Mouse (Mus musculus): ENCODE measurements around the gene Ehd3. TPM values are rescaled to one million over a fixed set of nuclear protein-coding genes. Genes with fewer than 3 reads are reported as not detected.

Gene Ehd3
- polyA plus RNA-seq, 1 experiment from 2014 or later, result 16.4 TPM

- no peak for DNase-seq
- no peaks in the 10 kb centered on the region for H3K4me1 ChIP-seq (replicated peaks)
These were observed 49.8 kb downstream of the Ehd3 start for GRCm38 (mm10) chr17:73853717-73854116.

GRCm38 (mm10) chr17:73869008-73869685 lies 65.2 kb downstream of the Ehd3 start:
- Histone ChIP-seq H3K36me3 (no peaks in the 10 kb centered on the region), H3K27ac (no peak overlapping the region), H3K9ac (no peak overlapping the region), H3K9me3 (replicated peaks) (no peaks in the 10 kb centered on the region; the same call in 1 of the 2 replicates), H3K27me3 (no peaks in the 10 kb centered on the region), H3K4me3 (replicated peaks) (no peak overlapping the region), H3K4me1 (replicated peaks) (no peaks in the 10 kb centered on the region), H3K4me2 (no peak overlapping the region)
- WGBS (ENCODE audit: insufficient replicate concordance), result 61% methylated on average over 9 of the region's 9 CpGs
- ATAC-seq (ENCODE audit: low read depth) (no peak), DNase-seq (no peak)

More at GRCm38 (mm10) chr17:73853717-73854116, 49.8 kb downstream of the Ehd3 start:
- ATAC-seq (ENCODE audit: low read depth), result no peak
- Histone ChIP-seq H3K4me2 (no peak overlapping the region), H3K9ac (no peak overlapping the region), H3K36me3 (no peaks in the 10 kb centered on the region), H3K27me3 (no peaks in the 10 kb centered on the region), H3K9me3 (replicated peaks) (0 out of 2 replicates have a peak, but pooled peaks cover 3% of the 10 kb centered on the region), H3K27ac (no peak overlapping the region), H3K4me3 (replicated peaks) (no peak overlapping the region)
- WGBS (ENCODE audit: insufficient replicate concordance), result 55% methylated on average over 4 of the region's 4 CpGs

- no peaks in the 10 kb centered on the region; the same call in 1 of the 2 replicates for H3K9me3 ChIP-seq (replicated peaks)
- H3K4me1 ChIP-seq (replicated peaks), result no peaks in the 10 kb centered on the region
- no peak overlapping the region for H3K4me2 ChIP-seq
- H3K4me3 ChIP-seq (replicated peaks), result no peak overlapping the region
- no peak overlapping the region for H3K27ac ChIP-seq
- 65% methylated on average over 14 of the region's 14 CpGs for WGBS (ENCODE audit: insufficient replicate concordance)
- no peaks in the 10 kb centered on the region for H3K27me3 ChIP-seq
- no peak overlapping the region for H3K9ac ChIP-seq
- ATAC-seq (ENCODE audit: low read depth) (no peak), DNase-seq (no peak)
- no peaks in the 10 kb centered on the region for H3K36me3 ChIP-seq
These were observed 67.1 kb downstream of the Ehd3 start for GRCm38 (mm10) chr17:73870956-73871605.

GRCm38 (mm10) chr17:73875268-73875667 lies 71.3 kb downstream of the Ehd3 start:
- Histone ChIP-seq H3K9ac (no peak overlapping the region), H3K27ac (no peak overlapping the region), H3K4me3 (replicated peaks) (no peak overlapping the region), H3K4me2 (no peak overlapping the region), H3K27me3 (no peaks in the 10 kb centered on the region), H3K4me1 (replicated peaks) (no peaks in the 10 kb centered on the region), H3K36me3 (no peaks in the 10 kb centered on the region), H3K9me3 (replicated peaks) (no peaks in the 10 kb centered on the region)
- ATAC-seq (ENCODE audit: low read depth) (no peak), DNase-seq (no peak)
- WGBS (ENCODE audit: insufficient replicate concordance), result 34% methylated on average over 4 of the region's 4 CpGs

- Histone ChIP-seq H3K36me3 (no peaks in the 10 kb centered on the region), H3K4me1 (replicated peaks) (no peaks in the 10 kb centered on the region), H3K27me3 (no peaks in the 10 kb centered on the region), H3K9ac (no peak overlapping the region), H3K4me2 (no peak overlapping the region), H3K9me3 (replicated peaks) (no peaks in the 10 kb centered on the region), H3K4me3 (replicated peaks) (no peak overlapping the region), H3K27ac (no peak overlapping the region)
- WGBS (ENCODE audit: insufficient replicate concordance), result 48% methylated on average over 7 of the region's 7 CpGs
- DNase-seq (no peak), ATAC-seq (ENCODE audit: low read depth) (no peak)
These were observed 71.7 kb downstream of the Ehd3 start for GRCm38 (mm10) chr17:73875674-73876073.

GRCm38 (mm10) chr17:73879262-73879916 lies 75.5 kb downstream of the Ehd3 start:
- Histone ChIP-seq H3K27ac (no peak overlapping the region), H3K4me2 (no peak overlapping the region), H3K36me3 (no peaks in the 10 kb centered on the region), H3K4me1 (replicated peaks) (peaks cover 4% of the 10 kb centered on the region; the same call in 1 of the 2 replicates), H3K27me3 (no peaks in the 10 kb centered on the region), H3K9ac (no peak overlapping the region), H3K4me3 (replicated peaks) (no peak overlapping the region), H3K9me3 (replicated peaks) (no peaks in the 10 kb centered on the region)
- no peak for DNase-seq
- no peak for ATAC-seq (ENCODE audit: low read depth)
- WGBS (ENCODE audit: insufficient replicate concordance), result 79% methylated on average over 10 of the region's 10 CpGs

- ATAC-seq (ENCODE audit: low read depth) (no peak), DNase-seq (no peak)
- Histone ChIP-seq H3K36me3 (no peaks in the 10 kb centered on the region), H3K4me1 (replicated peaks) (peaks cover 4% of the 10 kb centered on the region; the same call in 1 of the 2 replicates), H3K4me3 (replicated peaks) (no peak overlapping the region), H3K9ac (no peak overlapping the region), H3K9me3 (replicated peaks) (no peaks in the 10 kb centered on the region), H3K4me2 (no peak overlapping the region), H3K27me3 (no peaks in the 10 kb centered on the region), H3K27ac (no peak overlapping the region)
- WGBS (ENCODE audit: insufficient replicate concordance), result 58% methylated on average over 6 of the region's 6 CpGs
These were observed 76.4 kb downstream of the Ehd3 start for GRCm38 (mm10) chr17:73880286-73880685.

GRCm38 (mm10) chr17:73881295-73881694 lies 77.4 kb downstream of the Ehd3 start:
- Histone ChIP-seq H3K36me3 (no peaks in the 10 kb centered on the region), H3K27ac (no peak overlapping the region), H3K4me2 (no peak overlapping the region), H3K27me3 (no peaks in the 10 kb centered on the region), H3K9ac (no peak overlapping the region), H3K9me3 (replicated peaks) (no peaks in the 10 kb centered on the region), H3K4me1 (replicated peaks) (peaks cover 4% of the 10 kb centered on the region; the same call in 1 of the 2 replicates), H3K4me3 (replicated peaks) (no peak overlapping the region)
- DNase-seq (no peak), ATAC-seq (ENCODE audit: low read depth) (no peak; the same call in 1 of the 2 replicates)
- 20% methylated on average over 6 of the region's 6 CpGs for whole genome bisulfite sequencing (ENCODE audit: insufficient replicate concordance)

Other genes starting within 250 kb of the Ehd3 start
- gene Galnt14, start 93.7 kb upstream of the Ehd3 start, polyA plus RNA-seq (2015; fragmentation: Nextera tagmentation; extraction: Ambion mirVana), result 0.03 and 0.07 TPM in 2 replicates
- gene Xdh, start 146.1 kb downstream of the Ehd3 start, polyA plus RNA-seq (2015; fragmentation: Nextera tagmentation; extraction: Ambion mirVana), result 0.75 and 1.0 TPM in 2 replicates
- gene Srd5a2, start 243.8 kb downstream of the Ehd3 start, polyA plus RNA-seq (2015; fragmentation: Nextera tagmentation; extraction: Ambion mirVana), result not detected in 2 replicates